Mouse (Mus musculus): ENCODE data around the gene Alkbh1. TPM values are rescaled to one million over a fixed set of nuclear protein-coding genes. Genes with fewer than 3 reads are reported as not detected.
A peak's percentile ranks its signal among the peaks of the same experiment; 100 is the strongest.
"Not testable (repeated sequence)": the region's sequence is repeated elsewhere in the genome, so short reads cannot be mapped to it uniquely, and the experiment has no call there.

Gene Alkbh1
- polyA plus RNA-seq (2012; rRNA removed), result 10.2 and 10.8 TPM in 2 replicates

- under 1% methylated on average over 28 of the region's 28 CpGs for WGBS
- DNase-seq, result peak; percentile 89
- Histone ChIP-seq H3K4me3 (replicated peaks; ENCODE audit: extremely low read depth, low read depth, low read length) (peak within 1 kb of the TSS; percentile 74), H3K4me1 (ENCODE audit: control insufficient read depth, insufficient read depth, low read length) (peaks cover 12% of the 10 kb centered on the region)
- TF ChIP-seq POLR2A (IDR thresholded peaks at IDR 0.05; ENCODE audit: borderline replicate concordance, extremely low read depth, low read depth, low read length) (peak; percentile 82; the same call in 1 of the 2 replicates), CTCF (IDR thresholded peaks at IDR 0.05; ENCODE audit: insufficient read depth, low read length) (no peak)
Observed at GRCm38 (mm10) chr12:87443700-87444122, at the start of gene Alkbh1, which contains the start of gene Slirp. Gene Alkbh1 (minus strand): TSS chr12:87444017. Gene Slirp (plus strand): TSS chr12:87443896.

GRCm38 (mm10) chr12:87488683-87489082 lies 44.9 kb upstream of the Alkbh1 start:
- not testable (repeated sequence) for H3K4me1 ChIP-seq (ENCODE audit: control insufficient read depth, insufficient read depth, low read length); H3K4me3 ChIP-seq (replicated peaks; ENCODE audit: extremely low read depth, low read depth, low read length); DNase-seq
- WGBS, result 52% methylated on average over 2 of the region's 2 CpGs

- 90% methylated on average over 5 of the region's 5 CpGs for WGBS
- DNase-seq; H3K4me1 ChIP-seq (ENCODE audit: control insufficient read depth, insufficient read depth, low read length); H3K4me3 ChIP-seq (replicated peaks; ENCODE audit: extremely low read depth, low read depth, low read length): not testable (repeated sequence)
Observed at GRCm38 (mm10) chr12:87482482-87482881, 38.7 kb upstream of the Alkbh1 start.

- 73% methylated on average over 3 of the region's 3 CpGs for WGBS
- no peak for TF ChIP-seq CTCF (IDR thresholded peaks at IDR 0.05; ENCODE audit: insufficient read depth, low read length)
- Histone ChIP-seq H3K4me1 (ENCODE audit: control insufficient read depth, insufficient read depth, low read length) (peaks cover 6% of the 10 kb centered on the region), H3K4me3 (replicated peaks; ENCODE audit: extremely low read depth, low read depth, low read length) (no peak overlapping the region)
- DNase-seq, result no peak
Observed at GRCm38 (mm10) chr12:87474756-87475155, 30.9 kb upstream of the Alkbh1 start.

GRCm38 (mm10) chr12:87471964-87472786 lies 28.4 kb upstream of the Alkbh1 start, which contains the start of gene Snw1:
Gene Snw1 (minus strand): TSS chr12:87472274.
- peak; percentile 88 for DNase-seq
- Histone ChIP-seq H3K4me3 (replicated peaks; ENCODE audit: extremely low read depth, low read depth, low read length) (peak within 1 kb of the TSS; percentile 98), H3K4me1 (ENCODE audit: control insufficient read depth, insufficient read depth, low read length) (peaks cover 6% of the 10 kb centered on the region)
- WGBS, result 3% methylated on average over 45 of the region's 45 CpGs
- TF ChIP-seq CTCF (IDR thresholded peaks at IDR 0.05; ENCODE audit: insufficient read depth, low read length), result no peak
- TF ChIP-seq POLR2A (IDR thresholded peaks at IDR 0.05; ENCODE audit: borderline replicate concordance, extremely low read depth, low read depth, low read length), result peak; percentile 96

- H3K4me3 ChIP-seq (replicated peaks; ENCODE audit: extremely low read depth, low read depth, low read length), result peak overlapping the region; percentile 98
- no peak for TF ChIP-seq POLR2A (IDR thresholded peaks at IDR 0.05; ENCODE audit: borderline replicate concordance, extremely low read depth, low read depth, low read length)
- TF ChIP-seq CTCF (IDR thresholded peaks at IDR 0.05; ENCODE audit: insufficient read depth, low read length), result no peak
- WGBS, result under 1% methylated on average over 19 of the region's 19 CpGs
- H3K4me1 ChIP-seq (ENCODE audit: control insufficient read depth, insufficient read depth, low read length), result peaks cover 6% of the 10 kb centered on the region
- DNase-seq, result no peak
Observed at GRCm38 (mm10) chr12:87471421-87471963, 27.7 kb upstream of the Alkbh1 start.

GRCm38 (mm10) chr12:87470263-87471136 lies 26.7 kb upstream of the Alkbh1 start:
- no peak overlapping the region for H3K4me3 ChIP-seq (replicated peaks; ENCODE audit: extremely low read depth, low read depth, low read length)

GRCm38 (mm10) chr12:87464678-87465297 lies 21.0 kb upstream of the Alkbh1 start:
- no peak overlapping the region for H3K4me3 ChIP-seq (replicated peaks; ENCODE audit: extremely low read depth, low read depth, low read length)
- 82% methylated on average over 6 of the region's 6 CpGs for WGBS
- no peak for DNase-seq
- TF ChIP-seq CTCF (IDR thresholded peaks at IDR 0.05; ENCODE audit: insufficient read depth, low read length) (no peak), POLR2A (IDR thresholded peaks at IDR 0.05; ENCODE audit: borderline replicate concordance, extremely low read depth, low read depth, low read length) (no peak)
- no peaks in the 10 kb centered on the region; the same call in 1 of the 2 replicates for H3K4me1 ChIP-seq (ENCODE audit: control insufficient read depth, insufficient read depth, low read length)

More at GRCm38 (mm10) chr12:87470263-87471136, 26.7 kb upstream of the Alkbh1 start:
- TF ChIP-seq POLR2A (IDR thresholded peaks at IDR 0.05; ENCODE audit: borderline replicate concordance, extremely low read depth, low read depth, low read length) (no peak), CTCF (IDR thresholded peaks at IDR 0.05; ENCODE audit: insufficient read depth, low read length) (no peak)
- DNase-seq, result no peak
- 47% methylated on average over 7 of the region's 7 CpGs for WGBS
- peaks cover 6% of the 10 kb centered on the region for H3K4me1 ChIP-seq (ENCODE audit: control insufficient read depth, insufficient read depth, low read length)

- H3K4me3 ChIP-seq (replicated peaks; ENCODE audit: extremely low read depth, low read depth, low read length), result no peak overlapping the region
- WGBS, result 82% methylated on average over 9 of the region's 9 CpGs
- peaks cover 2% of the 10 kb centered on the region for H3K4me1 ChIP-seq (ENCODE audit: control insufficient read depth, insufficient read depth, low read length)
- TF ChIP-seq CTCF (IDR thresholded peaks at IDR 0.05; ENCODE audit: insufficient read depth, low read length), result no peak
- TF ChIP-seq POLR2A (IDR thresholded peaks at IDR 0.05; ENCODE audit: borderline replicate concordance, extremely low read depth, low read depth, low read length), result no peak
- no peak for DNase-seq
Observed at GRCm38 (mm10) chr12:87449456-87449855, 5.6 kb upstream of the Alkbh1 start.
